Mouse (Mus musculus) thymus, adult 2 months (tissue): ENCODE data around the gene 1700013G24Rik.

Source experiments
- CTCF ChIP-seq: fragments of 200-500 bp; IDR thresholded peaks from 2 replicates; pipeline ENCODE4 v1.5.1; 2012; ENCODE audit warnings: mild to moderate bottlenecking, control low read depth, low read length, moderate library complexity, borderline replicate concordance; ENCODE audit not compliant: control insufficient read depth, poor library complexity, insufficient read depth; ENCODE audit errors: extremely low read depth
- POLR2A ChIP-seq: fragments of 200-500 bp; IDR thresholded peaks from 2 replicates; pipeline ENCODE4 v1.6.1; 2012; ENCODE audit warnings: mild to moderate bottlenecking, low read length, control low read depth, moderate library complexity; ENCODE audit not compliant: control insufficient read depth, poor library complexity, insufficient read depth; ENCODE audit errors: extremely low read depth

GRCm38 (mm10) chr4:137486081-137487014, 33.3 kb downstream of the 1700013G24Rik start:
- TF ChIP-seq POLR2A, result no peak
- TF ChIP-seq CTCF, result no peak
